Mouse (Mus musculus): ENCODE results near the gene Cdh20.

Cdh20 gene

DNA sequence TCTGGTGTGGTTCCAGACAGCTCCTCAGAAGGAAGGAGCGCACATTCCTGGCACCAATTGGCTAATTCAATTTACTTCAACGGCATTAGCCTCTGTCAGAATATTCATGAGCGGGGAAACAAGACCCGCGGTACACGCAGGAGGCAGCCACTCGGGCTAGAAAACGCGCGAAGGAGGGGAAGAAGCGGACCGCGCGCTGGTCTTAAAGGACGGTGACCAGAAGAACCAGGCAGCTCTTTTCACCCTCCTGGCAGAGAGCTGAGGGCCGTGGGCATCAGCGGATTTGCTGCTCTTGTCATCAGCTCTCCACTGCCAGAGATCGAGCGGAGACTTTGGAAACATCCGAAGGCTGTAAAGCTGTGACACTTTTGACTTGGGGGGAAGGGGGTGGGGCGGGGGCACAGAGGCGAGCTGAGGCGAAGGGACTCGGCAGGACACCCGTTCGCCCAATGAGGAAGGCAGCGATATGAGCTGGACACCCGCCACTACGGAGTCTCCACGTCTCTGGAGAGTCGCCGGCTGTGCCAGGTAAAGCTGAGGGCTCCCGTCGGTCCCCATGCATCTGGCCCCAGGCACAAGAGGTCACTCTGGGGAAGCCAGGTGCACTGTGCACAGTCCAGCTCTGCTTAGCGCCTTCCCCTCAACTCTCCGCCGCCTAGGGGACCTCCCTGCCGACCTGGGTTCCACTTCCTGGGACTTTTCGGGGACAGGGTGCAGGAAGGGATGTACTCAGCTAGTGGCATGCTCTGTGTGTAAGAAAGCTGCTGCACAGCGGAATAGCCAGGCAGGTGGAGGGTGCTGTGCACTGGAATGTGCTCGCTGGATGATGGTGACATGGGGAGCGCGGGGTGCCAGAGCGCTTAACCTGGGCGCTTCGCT lies at the start of gene Cdh20:
Gene Cdh20, plus strand, starts transcription at position 159 of the 879 bp plus-strand sequence.
- DNase-seq (ENCODE audit: low spot score in 2 of 2), result no peak

DNA sequence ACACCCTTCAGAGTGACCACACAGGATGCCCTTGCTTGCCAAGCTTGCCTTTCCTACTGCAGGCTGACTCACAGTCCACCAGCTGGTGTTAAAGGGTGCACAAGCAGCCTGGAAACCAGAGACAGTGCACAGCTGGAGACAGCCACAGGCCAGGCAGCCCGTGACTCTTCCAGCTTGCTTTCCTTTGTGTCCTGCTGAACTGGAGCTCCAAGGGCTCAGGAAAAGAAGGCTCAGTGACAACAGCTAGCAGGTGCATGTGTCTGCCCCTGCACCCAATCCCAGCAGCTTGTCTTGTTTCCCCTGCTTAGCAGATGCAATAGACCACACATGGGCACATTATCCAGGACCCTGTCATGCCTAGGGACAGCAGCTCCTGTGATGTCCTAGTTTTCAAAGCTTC lies 21.5 kb upstream of the Cdh20 start:
- no peak for DNase-seq (ENCODE audit: low spot score in 2 of 2)

GRCm38 (mm10) chr1:104747438-104747837 lies 20.9 kb upstream of the Cdh20 start:
- no peak for DNase-seq (ENCODE audit: low spot score in 2 of 2)

DNA sequence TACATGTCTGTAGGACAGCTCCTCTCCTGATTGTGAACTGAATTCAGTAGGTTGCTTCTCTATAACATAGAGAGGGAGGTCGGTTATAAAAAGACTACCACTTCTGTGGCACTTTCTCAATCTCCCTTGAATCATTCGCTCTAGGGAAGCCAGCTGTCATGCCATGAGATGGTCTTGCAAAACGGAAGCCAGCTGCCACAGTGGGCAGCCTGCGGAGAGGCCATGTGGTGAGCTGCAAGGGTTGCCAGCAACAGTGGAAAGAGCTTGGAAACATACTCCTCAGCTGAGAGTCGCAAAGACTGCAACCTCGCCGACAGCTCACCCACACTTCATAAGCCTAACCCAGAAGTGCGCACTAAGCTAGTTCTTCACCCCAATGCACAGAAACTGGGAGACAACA lies 13.8 kb upstream of the Cdh20 start:
- no peak for DNase-seq (ENCODE audit: low spot score in 2 of 2)

DNA sequence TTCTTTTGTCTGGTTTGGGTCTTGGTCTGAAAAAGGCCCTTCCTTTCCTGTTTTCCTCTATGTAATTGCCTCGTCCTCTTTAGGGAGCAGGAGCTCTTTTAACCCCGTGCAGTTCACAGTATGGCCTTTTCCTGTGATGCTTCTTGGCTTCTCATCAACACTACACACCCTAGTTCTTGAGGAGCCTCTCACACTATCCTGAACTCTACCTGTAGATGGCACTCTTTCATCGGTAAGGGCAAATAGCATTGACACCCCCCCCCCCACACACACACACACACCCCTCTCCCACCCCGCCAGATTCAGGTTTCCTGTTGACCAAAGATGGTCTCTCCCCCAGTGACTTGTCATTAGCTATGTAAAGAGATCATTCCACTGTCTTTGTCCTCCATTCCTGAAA lies 12.4 kb upstream of the Cdh20 start:
- no peak for DNase-seq (ENCODE audit: low spot score in 2 of 2)

DNA sequence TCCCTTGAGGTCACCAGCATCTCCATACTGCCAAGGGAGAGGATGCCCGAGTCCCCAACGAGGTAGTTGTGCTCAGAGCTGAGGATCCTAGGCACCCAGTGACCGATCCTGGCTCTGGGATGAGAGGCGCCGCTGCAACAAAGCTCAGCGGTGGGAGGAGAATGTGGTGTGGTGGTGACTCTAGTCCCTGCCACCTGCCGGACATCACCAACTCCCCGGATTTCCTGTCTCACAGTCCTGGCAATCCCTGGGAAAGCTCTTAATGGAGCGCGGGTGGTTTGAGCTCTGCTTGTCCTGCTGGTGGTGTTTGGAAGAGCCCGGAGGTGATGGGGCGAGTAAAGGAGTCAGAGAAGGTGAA lies 900 bp downstream of the Cdh20 start:
- DNase-seq (ENCODE audit: low spot score in 2 of 2), result no peak

GRCm38 (mm10) chr1:104771937-104772336 lies 3.6 kb downstream of the Cdh20 start:
- DNase-seq (ENCODE audit: low spot score in 2 of 2), result no peak

GRCm38 (mm10) chr1:104773207-104773606 lies 4.9 kb downstream of the Cdh20 start:
- DNase-seq (ENCODE audit: low spot score in 2 of 2), result no peak

DNA sequence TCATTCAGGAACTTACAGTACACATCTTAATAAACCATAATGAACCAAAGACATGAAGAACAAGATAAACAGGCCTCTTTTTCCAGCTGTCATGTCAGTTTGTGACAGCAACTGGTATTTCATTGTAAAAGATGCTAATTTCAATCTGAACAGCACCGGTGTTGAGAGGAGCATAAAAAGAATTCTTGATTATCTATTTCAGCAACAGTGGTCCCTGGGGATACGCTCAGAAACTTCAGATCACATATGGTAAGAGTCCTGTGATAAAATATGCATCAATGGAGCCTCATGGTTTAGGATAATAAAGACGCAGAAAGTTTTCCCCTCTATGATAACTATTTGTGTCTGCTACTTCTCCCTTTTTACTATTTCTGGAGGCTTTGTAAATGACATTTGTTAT lies 25.2 kb downstream of the Cdh20 start:
- no peak for DNase-seq (ENCODE audit: low spot score in 2 of 2)

DNA sequence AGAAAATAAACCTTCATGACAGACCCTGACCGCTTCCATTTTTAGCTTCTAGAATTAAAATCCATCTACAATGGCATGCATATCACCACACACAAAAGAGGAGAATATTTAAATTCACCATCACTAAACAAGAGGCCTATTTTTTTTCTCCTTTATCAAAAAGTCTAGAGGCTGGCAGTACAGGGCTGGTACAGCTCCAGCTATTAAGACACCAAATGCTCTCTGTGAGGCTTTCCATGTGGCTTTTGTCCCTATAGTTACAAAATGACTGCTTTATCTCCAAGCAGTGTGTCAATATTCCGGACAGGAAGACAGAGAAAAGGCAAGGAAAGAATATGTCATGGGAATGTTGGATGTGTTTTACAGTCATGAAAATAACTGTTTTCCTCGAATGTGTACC lies 27.8 kb downstream of the Cdh20 start:
- no peak for DNase-seq (ENCODE audit: low spot score in 2 of 2)

GRCm38 (mm10) chr1:104797139-104797538 lies 28.8 kb downstream of the Cdh20 start:
- DNase-seq (ENCODE audit: low spot score in 2 of 2), result no peak

- DNase-seq (ENCODE audit: low spot score in 2 of 2), result no peak
Measured at GRCm38 (mm10) chr1:104804746-104805145, 36.4 kb downstream of the Cdh20 start.

DNA sequence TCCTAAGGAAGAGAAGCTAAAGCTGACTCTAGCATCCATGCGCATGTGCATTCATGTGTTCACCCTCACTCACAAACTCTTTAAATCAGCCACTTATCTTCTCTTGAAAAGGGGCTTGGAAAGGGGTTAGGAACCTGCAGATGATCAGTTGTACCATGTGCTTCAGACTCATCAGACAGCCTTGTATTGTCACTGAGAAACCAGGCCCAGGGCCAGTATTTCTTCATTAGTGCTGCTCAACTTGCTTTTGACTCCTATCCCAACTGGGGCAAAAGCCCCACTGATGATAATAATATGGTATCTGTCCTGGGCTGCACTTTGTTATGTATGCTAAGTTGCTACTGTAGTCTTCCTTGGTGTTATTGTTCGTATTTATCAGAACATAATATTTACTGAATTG lies 38.9 kb downstream of the Cdh20 start:
- DNase-seq (ENCODE audit: low spot score in 2 of 2), result no peak

- DNase-seq (ENCODE audit: low spot score in 2 of 2), result no peak
Measured at GRCm38 (mm10) chr1:104817510-104817909, 49.2 kb downstream of the Cdh20 start.

- DNase-seq (ENCODE audit: low spot score in 2 of 2), result no peak
Measured at GRCm38 (mm10) chr1:104828106-104828505, 59.8 kb downstream of the Cdh20 start.

GRCm38 (mm10) chr1:104838206-104838915 lies 70.0 kb downstream of the Cdh20 start:
- no peak for DNase-seq (ENCODE audit: low spot score in 2 of 2)

- no peak for DNase-seq (ENCODE audit: low spot score in 2 of 2)
Measured at GRCm38 (mm10) chr1:104839051-104839450, 70.7 kb downstream of the Cdh20 start.

DNA sequence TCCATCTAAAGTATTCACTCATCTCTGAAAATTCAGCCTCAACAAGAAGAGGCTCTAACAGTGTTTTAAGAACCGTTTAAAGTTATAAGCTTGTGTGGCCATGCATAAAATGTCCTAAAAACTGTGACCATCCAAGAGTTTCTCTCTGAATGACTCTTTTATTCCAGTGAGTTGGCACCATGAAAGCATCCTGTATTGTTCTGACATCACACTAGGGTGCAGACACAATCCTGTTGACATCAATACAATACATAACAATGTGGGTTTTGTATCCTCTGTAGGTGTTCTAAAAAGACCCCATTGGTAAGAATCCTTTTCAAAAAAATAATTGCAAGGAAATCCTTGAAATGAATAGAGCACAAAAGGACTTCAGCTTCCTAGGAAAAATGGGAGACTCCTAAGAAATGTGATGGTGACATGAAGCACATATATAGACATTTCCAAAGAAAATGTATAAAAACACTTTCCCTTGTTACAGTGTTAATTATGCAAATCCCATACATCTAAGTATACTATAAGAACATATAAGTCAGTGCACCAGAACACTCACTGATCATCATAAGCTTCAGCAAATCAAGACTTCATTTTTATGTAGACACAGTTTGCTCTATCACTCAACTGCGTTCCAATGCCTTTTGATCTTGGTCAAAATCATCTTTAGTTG lies 80.1 kb downstream of the Cdh20 start:
- no peak for DNase-seq (ENCODE audit: low spot score in 2 of 2)

DNA sequence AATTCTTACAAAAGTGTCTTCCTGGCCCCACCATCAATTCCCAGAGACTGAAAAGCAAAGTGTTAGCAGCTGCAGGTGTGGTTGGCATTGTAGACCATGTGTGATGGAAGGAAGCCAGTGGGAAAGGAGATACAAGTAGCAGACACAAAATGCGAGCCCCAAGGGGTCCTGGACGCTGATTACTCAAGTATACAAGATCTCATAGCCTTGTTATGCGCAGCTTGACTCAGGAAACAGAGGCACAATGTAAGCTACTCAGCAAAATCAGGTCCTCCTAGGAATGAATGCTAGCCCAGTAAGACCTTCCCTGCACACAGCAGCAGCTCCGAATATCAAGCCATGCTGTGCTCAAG lies 80.6 kb downstream of the Cdh20 start:
- no peak for DNase-seq (ENCODE audit: low spot score in 2 of 2)

GRCm38 (mm10) chr1:104877384-104877783 lies 109.1 kb downstream of the Cdh20 start:
- no peak for DNase-seq (ENCODE audit: low spot score in 2 of 2)

- no peak for DNase-seq (ENCODE audit: low spot score in 2 of 2)
Measured at GRCm38 (mm10) chr1:104901815-104902214, 133.5 kb downstream of the Cdh20 start.

DNA sequence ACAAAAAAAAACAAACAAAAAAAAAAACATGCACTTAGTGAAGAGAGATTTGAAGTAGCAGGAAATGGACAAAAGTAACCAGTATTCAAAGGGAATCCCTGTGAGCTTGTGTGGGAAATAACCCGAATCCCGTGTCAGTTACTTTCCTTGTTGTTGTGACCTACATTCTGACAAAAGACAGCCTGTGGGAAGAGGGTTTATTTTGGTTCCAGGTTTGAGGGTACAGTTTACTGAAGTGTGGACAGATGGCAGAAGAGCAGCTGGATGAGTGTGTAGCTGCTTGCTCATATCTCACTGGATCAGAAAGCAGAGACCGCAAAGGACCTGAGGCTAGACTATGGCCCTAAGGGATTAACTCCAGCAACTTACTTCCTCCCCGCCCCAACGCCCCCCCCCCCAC lies 135.1 kb downstream of the Cdh20 start:
- DNase-seq (ENCODE audit: low spot score in 2 of 2), result no peak

DNA sequence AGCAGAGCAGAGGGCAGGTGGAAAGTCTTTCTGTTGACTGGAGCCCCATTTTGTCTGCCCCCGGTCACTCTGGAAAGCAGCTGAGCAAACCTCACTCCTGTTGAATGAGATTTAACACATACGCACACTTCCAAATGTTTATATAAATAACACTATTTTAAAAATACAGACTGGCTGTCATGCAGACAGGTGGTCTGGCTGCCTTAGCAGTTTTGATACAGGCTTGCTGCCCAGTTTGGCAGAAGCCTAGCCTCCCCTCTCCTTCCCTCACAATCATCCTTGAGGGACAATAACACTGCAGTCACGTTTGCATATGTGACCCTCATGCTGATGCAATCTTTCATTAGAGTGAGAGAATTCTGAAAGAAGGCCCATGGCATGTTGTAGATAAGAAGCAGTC lies 144.1 kb downstream of the Cdh20 start:
- no peak for DNase-seq (ENCODE audit: low spot score in 2 of 2)

Data from urinary bladder, adult 18-20 months (tissue).